Mouse (Mus musculus): ENCODE results near the gene Nxt1.

The Nxt1 gene

DNA sequence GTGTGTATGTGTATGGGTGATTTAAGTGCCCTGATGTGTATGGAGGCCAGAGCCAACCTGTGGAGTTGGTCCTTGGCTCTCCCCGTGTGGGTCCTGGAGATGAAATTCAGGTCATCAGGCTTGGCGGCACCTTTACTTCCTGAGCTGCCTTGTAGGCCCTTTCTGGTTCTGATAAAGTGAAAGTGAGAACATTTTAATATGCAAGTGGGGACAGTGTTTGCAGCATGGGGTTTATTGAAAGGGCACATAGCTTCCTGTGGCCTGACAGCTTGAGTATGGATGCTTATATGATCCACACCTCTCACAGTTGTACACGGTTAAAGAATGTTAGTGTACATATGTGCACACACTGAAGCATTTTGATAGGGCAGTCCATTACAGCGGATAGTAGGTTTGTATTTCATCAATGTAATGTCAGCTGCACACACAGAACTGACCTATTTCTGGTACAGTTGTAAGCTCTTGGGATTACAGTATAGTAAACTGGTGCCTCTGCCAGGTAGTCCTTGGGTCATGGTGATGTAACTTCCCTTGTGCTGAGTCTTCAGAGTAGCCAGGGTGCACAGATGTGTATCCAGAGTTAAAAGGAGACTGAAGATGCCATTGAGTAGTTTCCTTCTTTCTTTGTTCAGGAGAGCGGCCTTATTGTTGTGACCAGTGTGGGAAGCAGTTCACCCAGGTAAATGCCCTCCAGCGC lies 17.2 kb downstream of the Nxt1 start:
- DNase-seq, result no peak

DNA sequence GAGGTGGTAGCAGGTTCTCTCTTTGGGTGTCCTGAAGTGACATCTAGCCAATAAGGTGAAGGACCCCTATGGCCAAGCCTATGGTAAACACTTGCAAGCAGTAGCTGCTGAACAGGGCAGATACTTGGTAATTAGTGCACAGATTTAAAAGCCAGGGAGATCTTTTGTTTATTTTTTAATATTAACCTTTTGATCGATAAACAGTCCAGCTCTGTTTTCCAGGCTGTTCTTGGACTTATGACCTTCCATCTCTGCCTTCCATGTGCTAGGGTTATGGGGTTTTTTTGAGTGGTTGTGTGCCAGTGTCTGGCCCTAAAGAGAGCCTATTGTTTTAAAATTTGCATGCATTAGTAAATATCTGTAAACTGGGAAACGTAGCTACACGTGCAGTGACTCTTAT lies 17.9 kb downstream of the Nxt1 start:
- DNase-seq, result no peak

- no peak for DNase-seq
Observed at GRCm38 (mm10) chr2:148690781-148691180, 18.4 kb downstream of the Nxt1 start.

DNA sequence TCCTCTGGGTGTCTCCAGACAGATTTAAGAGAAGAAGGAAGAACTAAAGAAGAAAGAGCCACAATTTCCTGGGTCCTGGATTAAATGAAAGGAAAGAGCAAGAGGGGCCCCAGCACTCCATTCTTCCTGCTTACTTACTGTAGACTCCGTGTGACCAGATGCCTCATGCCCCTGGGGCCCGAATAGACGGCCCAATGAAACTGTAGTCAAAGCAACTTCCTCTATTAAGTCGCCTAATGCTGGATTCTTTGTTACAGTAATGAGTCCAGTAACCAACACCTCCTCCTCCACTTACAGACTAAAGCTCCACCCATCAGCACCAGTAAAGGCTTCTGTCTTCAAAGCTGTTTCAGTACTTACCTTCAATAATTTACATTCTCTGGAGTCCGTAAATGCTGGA lies 26.2 kb downstream of the Nxt1 start:
- no peak for DNase-seq

DNA sequence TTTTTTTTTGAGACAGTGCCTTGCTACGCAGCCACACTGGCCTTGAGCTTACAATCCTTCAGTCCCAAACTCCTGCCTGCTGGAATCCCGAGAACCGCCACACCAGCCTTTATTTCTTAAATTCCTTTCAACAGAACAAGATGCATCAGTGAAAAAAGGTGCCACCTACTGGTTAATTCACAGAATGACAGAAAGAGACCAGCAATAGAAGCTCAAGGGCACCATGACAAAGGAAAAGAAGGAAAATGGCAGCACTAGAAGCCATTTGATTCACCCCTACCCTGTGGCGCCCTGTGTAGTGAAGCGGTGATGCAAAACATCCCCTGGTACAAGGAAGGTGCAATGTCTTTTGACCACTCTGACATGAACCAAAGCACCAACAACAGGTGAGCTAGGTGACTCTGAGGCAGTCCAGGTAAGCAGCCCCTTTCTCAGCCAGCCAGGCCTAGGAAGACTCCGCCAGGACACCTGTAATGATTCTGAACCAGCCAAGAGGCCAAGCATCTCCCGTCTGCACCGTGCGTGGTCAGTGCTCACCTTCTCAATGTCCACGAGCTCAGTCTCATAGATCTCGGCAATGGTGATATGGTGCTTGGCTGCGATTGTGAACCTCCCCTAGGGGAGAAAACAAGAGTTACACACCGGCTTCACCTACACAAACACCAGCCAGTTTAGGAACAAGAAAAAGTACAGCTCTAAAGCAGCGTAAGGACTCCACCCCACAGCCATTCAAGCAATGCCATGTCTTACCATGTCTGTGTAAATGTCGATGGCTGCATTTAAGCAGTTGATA lies 34.2 kb downstream of the Nxt1 start:
- no peak for DNase-seq

- DNase-seq, result no peak
Observed at GRCm38 (mm10) chr2:148707202-148707530, 34.8 kb downstream of the Nxt1 start.

GRCm38 (mm10) chr2:148712326-148712725 lies 39.9 kb downstream of the Nxt1 start:
- no peak for DNase-seq

- DNase-seq, result no peak
Observed at GRCm38 (mm10) chr2:148717072-148717471, 44.7 kb downstream of the Nxt1 start.

DNA sequence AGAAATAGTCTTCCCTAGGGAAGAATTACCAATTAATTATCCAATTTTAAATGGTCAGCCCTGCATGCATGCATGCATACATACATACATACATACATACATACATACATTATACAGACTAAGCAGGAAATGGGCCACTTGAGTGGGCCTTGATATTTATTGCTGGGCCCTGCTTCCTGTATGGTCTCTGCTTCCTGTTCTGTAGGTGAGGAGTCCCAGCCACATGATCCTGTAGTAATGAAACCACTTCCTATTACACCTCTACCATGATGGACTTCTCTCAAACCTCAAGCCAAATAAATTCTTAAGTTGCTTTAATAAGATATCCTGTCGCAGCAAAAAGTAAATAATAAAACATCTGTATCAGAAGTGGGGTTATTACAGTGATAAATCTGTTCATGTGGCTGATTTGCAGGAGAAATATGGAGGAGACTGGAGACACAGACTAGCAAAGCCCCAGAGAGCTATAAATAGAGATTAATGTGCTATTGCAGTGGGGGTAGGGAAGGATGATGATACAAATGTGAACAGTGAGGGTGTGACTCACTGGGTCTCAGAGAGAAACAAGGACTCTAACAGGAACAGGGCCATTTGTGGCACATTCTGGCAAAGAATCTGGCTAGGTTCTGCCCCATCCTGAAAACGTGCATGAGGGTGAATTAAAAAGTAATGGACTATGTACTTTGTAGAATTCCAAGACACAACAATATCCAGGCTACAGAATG lies 47.0 kb downstream of the Nxt1 start:
- no peak for DNase-seq
